Mouse (Mus musculus): ENCODE results near the gene Acsl5. TPM values are rescaled to one million over a fixed set of nuclear protein-coding genes. Genes with fewer than 3 reads are reported as not detected.
A peak's percentile ranks its signal among the peaks of the same experiment; 100 is the strongest.

Acsl5 gene
- polyA plus RNA-seq, 1 experiment from 2014 or later, result 26.3 TPM

DNA sequence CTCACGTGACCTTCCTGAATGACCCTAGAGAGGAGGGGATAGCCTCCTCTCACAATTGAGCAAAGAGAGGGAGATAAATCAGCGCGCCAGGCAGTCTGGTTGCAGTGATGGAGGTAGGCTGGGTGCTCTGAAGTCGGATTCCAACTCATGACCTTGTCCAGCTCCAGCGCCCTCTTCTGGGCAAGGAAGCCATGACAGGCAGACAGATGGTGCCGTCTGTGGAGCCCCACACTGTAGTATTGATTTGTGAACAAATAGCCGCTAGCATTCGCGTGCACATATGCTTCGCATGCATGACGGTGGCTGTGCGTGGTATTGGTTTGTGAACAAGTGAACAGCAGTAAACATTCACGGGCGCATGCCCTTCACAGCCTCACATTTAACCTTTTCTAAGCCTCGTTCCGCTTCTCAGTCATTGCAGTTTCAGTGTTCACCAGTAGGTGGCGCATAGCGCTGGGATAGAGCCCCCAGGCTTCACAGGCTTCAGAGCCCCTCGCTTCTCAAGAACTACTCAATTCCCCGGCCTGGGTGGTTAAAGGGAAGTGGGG is 33.5 kb upstream of the Acsl5 start:
- Histone ChIP-seq H3K36me3 (no peaks in the 10 kb centered on the region), H3K4me1 (replicated peaks) (peaks cover 19% of the 10 kb centered on the region), H3K27me3 (no peaks in the 10 kb centered on the region), H3K4me2 (peak overlapping the region; percentile 68), H3K27ac (no peak overlapping the region), H3K9ac (peak overlapping the region; percentile 50; the same call in 1 of the 2 replicates), H3K9me3 (replicated peaks) (no peaks in the 10 kb centered on the region), H3K4me3 (peak overlapping the region; percentile 53)
- WGBS, result 3% methylated on average over 20 of the region's 20 CpGs
- peak; percentile 65 for ATAC-seq (replicated peaks; ENCODE audit: insufficient number of reproducible peaks, insufficient read depth, low FRiP score, low read depth)

DNA sequence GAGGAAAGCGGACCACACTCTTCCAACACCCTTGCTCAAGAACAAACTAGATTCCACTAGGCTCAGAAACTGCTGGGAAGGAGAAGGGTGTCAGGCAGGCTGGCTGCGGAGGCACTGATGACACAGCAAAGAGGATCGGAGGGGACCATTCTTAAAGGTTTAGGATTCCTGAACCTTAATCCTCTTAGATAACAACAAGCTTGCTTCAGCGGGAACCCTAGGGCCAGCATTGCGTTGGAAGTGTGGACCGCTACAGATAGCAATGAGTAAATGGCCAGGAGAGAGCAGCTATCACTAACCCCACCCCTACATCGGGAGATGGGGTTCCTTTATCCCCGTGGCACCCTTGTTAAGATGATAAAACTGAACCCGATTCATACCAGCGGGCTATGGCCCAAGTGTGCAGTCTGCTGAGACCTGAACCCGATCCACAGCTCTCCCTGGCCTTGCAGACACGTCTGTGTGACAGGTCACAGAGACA is 33.0 kb upstream of the Acsl5 start:
- no peaks in the 10 kb centered on the region for H3K9me3 ChIP-seq (replicated peaks)
- peak overlapping the region; percentile 50; the same call in 1 of the 2 replicates for H3K9ac ChIP-seq
- 9% methylated on average over 12 of the region's 12 CpGs for WGBS
- peaks cover 19% of the 10 kb centered on the region for H3K4me1 ChIP-seq (replicated peaks)
- ATAC-seq (replicated peaks; ENCODE audit: insufficient number of reproducible peaks, insufficient read depth, low FRiP score, low read depth), result no peak; the same call in 1 of the 2 replicates
- peak overlapping the region; percentile 68 for H3K4me2 ChIP-seq
- H3K27me3 ChIP-seq, result 0 out of 2 replicates have a peak, but pooled peaks cover under 1% of the 10 kb centered on the region
- no peak overlapping the region for H3K27ac ChIP-seq
- no peaks in the 10 kb centered on the region for H3K36me3 ChIP-seq
- H3K4me3 ChIP-seq, result peak overlapping the region; percentile 53

DNA sequence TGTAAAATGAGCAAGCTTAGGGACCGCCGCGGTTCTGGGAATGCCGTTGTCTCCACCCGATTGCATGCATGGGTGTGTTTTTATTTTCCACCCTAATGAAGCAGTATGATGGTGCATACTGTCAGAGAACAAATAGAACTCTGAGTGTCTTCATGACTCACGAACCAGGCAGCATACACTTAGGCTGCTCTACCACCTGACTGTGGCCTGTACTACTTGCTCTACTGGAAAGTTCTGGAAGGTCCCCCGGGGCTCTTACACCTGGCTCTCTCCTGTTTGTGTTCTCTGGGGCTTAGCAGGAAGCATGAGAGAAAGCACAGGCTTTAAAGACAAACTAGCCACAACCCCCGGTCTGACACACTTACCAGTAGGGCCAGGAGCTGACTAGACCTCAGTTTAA is 32.4 kb upstream of the Acsl5 start:
- peaks cover 19% of the 10 kb centered on the region for H3K4me1 ChIP-seq (replicated peaks)
- H3K4me2 ChIP-seq, result peak overlapping the region; percentile 68
- 71% methylated on average over 8 of the region's 8 CpGs for WGBS
- no peaks in the 10 kb centered on the region for H3K36me3 ChIP-seq
- no peak for ATAC-seq (replicated peaks; ENCODE audit: insufficient number of reproducible peaks, insufficient read depth, low FRiP score, low read depth)
- no peak overlapping the region for H3K27ac ChIP-seq
- no peak overlapping the region for H3K9ac ChIP-seq
- no peaks in the 10 kb centered on the region for H3K9me3 ChIP-seq (replicated peaks)
- H3K27me3 ChIP-seq, result 0 out of 2 replicates have a peak, but pooled peaks cover 6% of the 10 kb centered on the region
- no peak overlapping the region for H3K4me3 ChIP-seq

DNA sequence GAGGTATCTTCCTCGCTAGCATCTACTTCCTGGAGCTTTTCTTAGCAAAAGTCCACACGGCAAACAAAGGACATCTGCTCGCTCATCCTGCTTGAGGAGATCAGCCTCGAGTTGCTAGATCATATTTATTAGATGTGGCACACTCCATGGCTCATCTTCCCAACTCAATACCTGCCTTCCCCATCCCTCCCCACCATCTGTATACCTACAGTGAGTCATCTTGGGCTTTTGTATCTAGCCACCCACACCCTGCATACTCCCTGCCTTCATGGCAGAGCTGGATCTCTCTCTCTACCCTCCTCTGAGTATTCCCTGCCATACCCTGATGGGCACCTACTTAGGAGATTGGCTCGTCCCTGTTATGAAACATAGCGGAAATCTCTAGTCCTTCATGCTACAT is 30.5 kb upstream of the Acsl5 start:
- Histone ChIP-seq H3K9me3 (replicated peaks) (no peaks in the 10 kb centered on the region), H3K36me3 (no peaks in the 10 kb centered on the region), H3K27ac (no peak overlapping the region), H3K27me3 (0 out of 2 replicates have a peak, but pooled peaks cover 6% of the 10 kb centered on the region), H3K4me1 (replicated peaks) (peaks cover 19% of the 10 kb centered on the region), H3K9ac (no peak overlapping the region), H3K4me3 (no peak overlapping the region), H3K4me2 (no peak overlapping the region)
- ATAC-seq (replicated peaks; ENCODE audit: insufficient number of reproducible peaks, insufficient read depth, low FRiP score, low read depth), result no peak
- WGBS, result 80% methylated on average over 6 of the region's 6 CpGs

DNA sequence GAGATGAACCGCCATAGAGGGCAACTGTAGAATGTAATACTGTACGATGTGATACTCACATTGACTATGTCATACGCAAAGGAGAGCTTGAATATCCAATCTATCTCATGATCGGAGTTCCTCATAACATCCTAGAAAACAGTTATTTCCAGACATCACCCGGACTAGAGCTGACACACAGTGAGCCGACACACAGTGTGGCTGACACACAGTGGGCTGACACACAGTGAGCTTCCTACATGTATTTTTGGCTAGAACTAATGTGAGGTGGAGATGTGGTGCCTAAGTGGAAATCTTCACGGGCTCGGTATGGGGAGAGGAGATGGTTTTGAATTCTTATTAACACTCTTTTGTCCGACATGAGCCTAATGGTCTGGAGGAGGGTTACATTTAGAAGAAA is 29.5 kb upstream of the Acsl5 start:
- Histone ChIP-seq H3K27ac (no peak overlapping the region), H3K27me3 (0 out of 2 replicates have a peak, but pooled peaks cover 6% of the 10 kb centered on the region), H3K9ac (no peak overlapping the region), H3K4me1 (replicated peaks) (peaks cover 18% of the 10 kb centered on the region), H3K4me3 (no peak overlapping the region), H3K9me3 (replicated peaks) (no peaks in the 10 kb centered on the region), H3K36me3 (no peaks in the 10 kb centered on the region), H3K4me2 (no peak overlapping the region)
- no peak for ATAC-seq (replicated peaks; ENCODE audit: insufficient number of reproducible peaks, insufficient read depth, low FRiP score, low read depth)
- 83% methylated on average over 9 of the region's 9 CpGs for WGBS

DNA sequence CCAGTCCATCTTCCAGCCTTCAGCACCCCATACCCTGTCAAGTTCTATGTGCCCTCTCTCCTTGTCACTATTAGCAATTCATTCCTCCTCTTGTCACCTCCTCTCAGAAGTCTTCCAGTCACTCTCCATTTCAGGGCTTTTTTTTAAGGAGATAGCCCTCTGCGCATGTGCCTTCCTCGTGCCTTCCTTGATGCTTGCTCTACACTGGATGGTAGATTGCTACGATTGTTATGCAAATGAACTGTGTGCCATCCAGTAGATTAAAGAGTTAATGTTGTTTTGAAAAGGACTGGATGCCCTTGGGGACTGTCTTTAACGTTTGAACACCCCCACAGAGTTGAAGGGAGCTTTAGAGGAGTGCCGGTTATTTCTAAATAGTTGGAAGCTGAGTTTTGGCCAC is 25.1 kb upstream of the Acsl5 start:
- Histone ChIP-seq H3K9ac (no peak overlapping the region), H3K4me2 (no peak overlapping the region), H3K27me3 (0 out of 2 replicates have a peak, but pooled peaks cover 6% of the 10 kb centered on the region), H3K4me3 (no peak overlapping the region), H3K27ac (no peak overlapping the region), H3K9me3 (replicated peaks) (no peaks in the 10 kb centered on the region), H3K4me1 (replicated peaks) (no peaks in the 10 kb centered on the region), H3K36me3 (no peaks in the 10 kb centered on the region)
- 70% methylated on average over 5 of the region's 5 CpGs for WGBS
- ATAC-seq (replicated peaks; ENCODE audit: insufficient number of reproducible peaks, insufficient read depth, low FRiP score, low read depth), result no peak

DNA sequence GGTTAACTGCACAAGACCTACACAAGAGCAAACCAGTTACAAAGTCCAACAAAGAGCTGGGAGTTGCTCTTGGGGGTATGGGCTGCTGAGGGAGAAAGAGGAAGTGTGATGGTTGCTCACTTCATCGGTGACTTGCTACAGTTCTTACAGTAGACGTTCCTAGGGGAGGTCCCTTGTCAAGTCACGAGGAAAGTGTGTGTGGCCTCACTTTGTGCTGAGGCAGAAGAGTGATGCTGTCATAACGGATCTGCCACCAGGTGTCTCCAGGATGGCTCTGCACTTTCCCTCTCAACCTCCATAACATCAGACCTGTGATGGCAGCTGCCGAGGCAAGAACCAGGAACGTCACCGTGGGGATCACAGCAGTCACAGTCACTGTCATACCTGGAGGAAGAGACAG is 24.6 kb upstream of the Acsl5 start:
- no peak overlapping the region for H3K4me3 ChIP-seq
- ATAC-seq (replicated peaks; ENCODE audit: insufficient number of reproducible peaks, insufficient read depth, low FRiP score, low read depth), result no peak
- H3K9me3 ChIP-seq (replicated peaks), result no peaks in the 10 kb centered on the region
- 0 out of 2 replicates have a peak, but pooled peaks cover 6% of the 10 kb centered on the region for H3K27me3 ChIP-seq
- WGBS, result 76% methylated on average over 7 of the region's 7 CpGs
- H3K4me2 ChIP-seq, result no peak overlapping the region
- 0 out of 2 replicates have a peak, but pooled peaks cover 3% of the 10 kb centered on the region for H3K4me1 ChIP-seq (replicated peaks)
- no peaks in the 10 kb centered on the region for H3K36me3 ChIP-seq
- H3K27ac ChIP-seq, result no peak overlapping the region
- H3K9ac ChIP-seq, result no peak overlapping the region

DNA sequence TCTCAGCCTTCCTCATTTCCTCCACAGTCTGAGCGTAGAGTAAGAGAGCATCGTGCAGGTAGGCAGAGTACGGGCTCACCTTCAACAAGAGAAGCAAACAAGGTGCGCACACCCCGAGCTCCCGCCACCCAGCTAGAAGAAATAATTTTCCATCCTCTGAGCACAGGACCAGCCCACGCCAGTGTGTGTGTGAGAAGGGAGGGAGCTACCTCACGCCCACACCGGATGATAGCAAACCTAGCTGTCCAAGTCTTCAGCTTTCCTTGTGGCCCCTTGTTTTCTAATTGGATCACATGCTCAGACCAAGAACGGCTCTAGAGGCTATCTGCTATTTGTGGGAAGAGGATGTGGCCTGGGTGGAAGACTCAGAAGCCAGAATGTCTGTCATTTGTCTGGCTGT is 20.7 kb upstream of the Acsl5 start:
- 0 out of 2 replicates have a peak, but pooled peaks cover 4% of the 10 kb centered on the region for H3K4me1 ChIP-seq (replicated peaks)
- H3K27me3 ChIP-seq, result no peaks in the 10 kb centered on the region
- 64% methylated on average over 10 of the region's 10 CpGs for WGBS
- no peak overlapping the region for H3K4me3 ChIP-seq
- H3K36me3 ChIP-seq, result no peaks in the 10 kb centered on the region
- H3K4me2 ChIP-seq, result no peak overlapping the region
- H3K9me3 ChIP-seq (replicated peaks), result no peaks in the 10 kb centered on the region
- ATAC-seq (replicated peaks; ENCODE audit: insufficient number of reproducible peaks, insufficient read depth, low FRiP score, low read depth), result no peak
- H3K9ac ChIP-seq, result no peak overlapping the region
- no peak overlapping the region for H3K27ac ChIP-seq

DNA sequence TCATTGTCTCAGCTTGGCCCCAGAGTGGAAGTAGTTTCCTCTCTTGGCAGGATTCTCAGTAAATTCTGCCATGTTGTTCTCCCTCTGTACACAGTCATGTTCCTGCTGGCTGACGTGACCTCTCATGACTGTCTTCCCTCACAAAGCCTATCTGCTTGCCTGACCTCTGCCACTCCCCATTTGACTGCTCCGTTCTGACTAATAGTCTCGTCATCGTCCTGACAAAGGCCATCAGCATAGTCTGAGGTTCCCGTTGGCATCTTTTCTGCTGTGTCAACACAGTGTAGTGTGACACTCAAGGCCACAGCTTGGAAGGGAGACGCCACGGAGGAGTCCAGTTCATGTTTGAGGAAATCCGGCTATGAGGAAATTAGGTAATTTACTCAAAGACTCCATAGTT is 19.6 kb upstream of the Acsl5 start:
- H3K9me3 ChIP-seq (replicated peaks), result no peaks in the 10 kb centered on the region
- peak; percentile 39; the same call in 1 of the 2 replicates for ATAC-seq (replicated peaks; ENCODE audit: insufficient number of reproducible peaks, insufficient read depth, low FRiP score, low read depth)
- H3K4me3 ChIP-seq, result no peak overlapping the region
- H3K4me2 ChIP-seq, result no peak overlapping the region
- H3K27ac ChIP-seq, result no peak overlapping the region
- H3K9ac ChIP-seq, result no peak overlapping the region
- WGBS, result 35% methylated on average over 8 of the region's 8 CpGs
- 0 out of 2 replicates have a peak, but pooled peaks cover 4% of the 10 kb centered on the region for H3K4me1 ChIP-seq (replicated peaks)
- no peaks in the 10 kb centered on the region for H3K27me3 ChIP-seq
- no peaks in the 10 kb centered on the region for H3K36me3 ChIP-seq

DNA sequence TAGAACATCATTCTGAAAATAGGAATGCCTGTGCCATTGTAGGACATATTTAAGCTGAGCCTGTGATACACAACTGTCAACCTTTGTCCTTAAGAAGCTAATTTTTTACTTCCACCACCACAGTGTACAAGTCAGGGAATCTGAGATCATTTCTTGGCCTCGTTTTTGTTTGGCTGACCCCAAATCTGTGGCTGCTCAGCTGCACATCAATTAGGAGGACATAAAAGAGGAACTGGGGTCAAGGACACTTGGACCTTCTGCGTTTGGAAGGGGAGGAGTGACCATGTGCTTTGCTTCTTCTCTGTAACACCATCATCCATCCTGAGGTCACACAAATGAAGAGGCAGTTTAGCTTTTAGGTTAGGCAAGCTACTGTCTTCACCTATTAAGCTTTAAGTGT is 15.7 kb upstream of the Acsl5 start:
- no peaks in the 10 kb centered on the region for H3K36me3 ChIP-seq
- no peak for ATAC-seq (replicated peaks; ENCODE audit: insufficient number of reproducible peaks, insufficient read depth, low FRiP score, low read depth)

DNA sequence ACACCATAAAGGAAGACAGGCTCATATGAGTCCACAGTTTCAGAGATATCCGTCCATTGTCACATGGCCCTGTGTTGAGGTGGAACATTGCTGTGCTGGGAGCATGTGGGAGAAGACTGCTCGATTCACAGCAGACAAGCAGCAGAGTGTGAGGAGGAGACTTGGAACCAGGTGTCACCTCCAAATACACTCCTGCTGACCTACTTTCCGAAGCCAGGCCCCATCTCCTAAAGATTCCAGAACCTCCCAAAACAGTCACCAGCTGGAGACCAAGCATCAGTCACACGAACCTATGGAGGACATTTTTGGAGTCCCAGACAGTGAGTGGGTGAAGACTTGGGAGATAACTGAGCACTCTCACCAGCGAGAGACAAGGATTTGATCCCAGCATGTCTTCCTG is 15.2 kb upstream of the Acsl5 start:
- Histone ChIP-seq H3K4me1 (replicated peaks) (0 out of 2 replicates have a peak, but pooled peaks cover 6% of the 10 kb centered on the region), H3K4me3 (no peak overlapping the region), H3K27ac (no peak overlapping the region), H3K9me3 (replicated peaks) (no peaks in the 10 kb centered on the region), H3K36me3 (no peaks in the 10 kb centered on the region), H3K4me2 (no peak overlapping the region), H3K9ac (no peak overlapping the region), H3K27me3 (no peaks in the 10 kb centered on the region)
- WGBS, result 73% methylated on average over 5 of the region's 5 CpGs
- ATAC-seq (replicated peaks; ENCODE audit: insufficient number of reproducible peaks, insufficient read depth, low FRiP score, low read depth), result no peak

More for the DNA sequence above, 15.7 kb upstream of the Acsl5 start:
- H3K4me2 ChIP-seq, result no peak overlapping the region
- no peaks in the 10 kb centered on the region for H3K27me3 ChIP-seq
- H3K4me3 ChIP-seq, result no peak overlapping the region
- H3K9me3 ChIP-seq (replicated peaks), result no peaks in the 10 kb centered on the region
- H3K4me1 ChIP-seq (replicated peaks), result 0 out of 2 replicates have a peak, but pooled peaks cover 6% of the 10 kb centered on the region
- WGBS, result 34% methylated on average over 2 of the region's 2 CpGs
- no peak overlapping the region for H3K9ac ChIP-seq
- no peak overlapping the region for H3K27ac ChIP-seq
